Mouse (Mus musculus) fibroblast of lung, adult 2 months (primary cell): ENCODE results near the gene Gm20431.

Source experiments
- DNase-seq: peaks from one replicate; pipeline ENCODE4 v3.0.0-alpha.2; 2011; ENCODE audit warnings: low read depth

Gm20431 gene

DNA sequence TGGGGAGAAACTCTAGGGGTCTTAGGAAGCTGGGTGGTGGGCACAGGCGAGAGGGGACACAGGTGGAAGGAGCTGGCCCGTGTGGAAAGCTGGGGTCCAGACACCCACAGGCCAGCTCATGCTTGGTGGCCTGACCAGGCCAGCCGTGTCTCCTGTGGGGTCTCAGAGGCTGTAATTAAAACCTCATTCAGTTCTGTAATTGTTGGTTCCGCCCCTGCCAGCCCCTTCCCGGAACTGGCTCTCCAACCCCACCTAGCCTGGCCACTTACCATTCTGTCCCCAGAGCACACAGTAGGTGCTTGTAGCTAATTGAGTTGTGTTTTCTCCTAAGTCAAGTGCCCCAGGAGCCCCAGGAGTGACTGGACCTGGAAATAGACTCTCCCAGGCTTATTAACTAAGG is 62.1 kb downstream of the Gm20431 start:
- DNase-seq = no peak

DNA sequence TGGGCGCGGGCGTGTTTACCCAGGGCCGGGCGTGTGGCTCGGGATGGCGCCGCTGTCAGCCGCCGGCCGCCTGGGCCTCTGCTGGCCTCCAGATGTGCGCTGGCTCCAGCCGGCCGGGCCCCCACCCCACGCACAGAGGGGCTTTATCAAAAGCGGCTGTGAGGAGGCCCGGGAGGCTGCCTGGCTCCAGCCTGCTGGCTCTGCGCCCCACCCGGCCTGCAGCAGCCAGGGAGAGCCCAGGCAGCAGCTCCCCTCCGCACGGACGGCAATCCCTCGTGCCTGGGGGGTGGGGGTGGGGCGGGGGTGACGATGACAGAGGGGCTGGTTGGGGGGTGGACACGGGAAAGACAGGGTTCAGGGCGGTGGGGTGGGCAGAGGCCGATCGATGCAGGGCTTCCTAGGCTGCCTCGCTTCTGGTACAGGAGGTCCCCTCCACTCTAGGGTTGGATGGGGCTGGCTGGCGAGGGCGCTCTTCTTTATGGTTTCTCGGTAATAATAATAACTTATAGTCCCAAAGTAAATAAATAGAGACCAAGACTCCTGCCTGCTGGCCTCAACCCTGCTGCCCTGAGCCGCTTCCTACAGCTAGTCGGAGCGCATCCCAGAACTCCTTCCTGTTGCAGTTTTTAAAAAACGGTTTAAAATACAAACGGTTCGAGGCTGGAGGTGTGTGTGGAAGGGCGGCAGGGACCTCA is 63.7 kb downstream of the Gm20431 start:
- DNase-seq = peak; percentile 75

DNA sequence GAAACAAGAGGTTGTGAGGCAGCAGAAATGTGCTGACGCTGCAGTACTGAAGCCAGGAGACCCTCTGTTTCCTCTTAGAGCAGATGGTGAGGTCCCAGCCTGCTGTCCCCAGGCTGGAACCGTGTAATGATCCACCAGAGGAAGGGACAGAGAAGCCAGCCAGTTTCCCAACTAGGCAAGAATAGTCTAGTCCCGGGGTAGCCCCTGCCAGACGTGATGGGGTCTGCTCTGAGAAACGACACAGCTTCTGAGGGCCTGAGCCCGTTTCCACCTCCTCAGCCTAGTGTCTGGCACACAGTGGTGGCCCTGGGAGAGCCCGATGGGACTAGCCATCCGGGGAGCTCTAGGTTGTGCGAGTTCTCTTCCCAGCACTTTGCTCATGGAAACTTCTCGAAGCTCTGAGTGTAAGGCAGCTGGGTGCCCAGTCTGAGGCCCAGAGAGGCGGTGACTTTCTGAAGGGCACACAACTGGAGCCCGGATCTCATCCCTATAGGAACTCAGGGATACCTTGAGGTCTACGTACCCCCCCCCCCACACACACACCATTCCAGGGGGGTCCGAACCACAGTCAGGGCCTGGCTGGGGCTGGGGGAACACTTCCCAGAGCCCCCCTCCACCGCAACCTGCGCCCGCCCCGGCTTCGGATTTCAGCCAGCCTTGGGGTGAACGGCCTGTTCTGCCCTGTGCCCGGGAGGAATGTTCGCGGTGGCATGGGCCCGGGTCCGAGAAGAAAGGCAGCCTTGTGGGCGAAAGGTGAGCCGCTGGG is 64.4 kb downstream of the Gm20431 start:
- no peak for DNase-seq

DNA sequence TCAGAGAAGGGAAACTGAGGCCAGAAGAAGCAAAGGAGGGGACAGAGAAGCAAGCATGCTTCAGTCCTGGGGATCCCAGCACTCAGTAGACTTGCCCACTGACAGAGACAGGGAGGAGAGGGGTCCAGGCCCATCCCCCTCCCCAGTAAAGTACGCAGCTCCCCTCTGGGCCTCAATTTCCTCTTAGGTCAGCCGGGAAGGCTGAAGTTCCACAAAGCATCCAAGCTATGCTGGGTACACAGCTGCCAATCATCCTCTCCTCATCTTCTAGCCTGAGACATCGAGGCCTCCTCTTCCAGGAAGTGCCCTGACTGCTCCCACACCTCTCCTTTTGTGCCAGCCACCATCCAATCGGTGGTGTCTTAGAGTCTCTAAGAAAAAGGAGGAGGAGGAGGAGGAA is 65.0 kb downstream of the Gm20431 start:
- no peak for DNase-seq

DNA sequence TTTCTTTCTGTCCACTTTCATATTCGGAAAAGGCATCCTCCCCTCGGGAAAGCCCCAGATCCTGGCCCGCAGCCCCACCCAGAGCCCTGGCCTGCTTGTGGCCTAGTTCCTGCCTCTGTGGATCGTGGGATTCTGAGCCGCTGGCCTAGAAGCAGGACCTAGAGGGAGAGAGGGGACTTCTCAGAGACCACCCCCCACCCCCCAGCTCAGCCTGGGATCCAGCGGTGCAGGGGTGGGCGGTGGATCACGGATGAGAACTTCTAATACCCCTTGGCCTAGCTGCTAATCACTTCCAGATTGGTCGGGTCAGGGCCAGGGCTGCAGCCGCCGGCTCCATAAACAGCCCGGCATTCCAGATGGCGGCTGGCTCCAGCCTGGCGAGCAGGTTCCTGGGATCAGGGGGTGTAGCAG is 65.5 kb downstream of the Gm20431 start:
- DNase-seq = peak; percentile 79

DNA sequence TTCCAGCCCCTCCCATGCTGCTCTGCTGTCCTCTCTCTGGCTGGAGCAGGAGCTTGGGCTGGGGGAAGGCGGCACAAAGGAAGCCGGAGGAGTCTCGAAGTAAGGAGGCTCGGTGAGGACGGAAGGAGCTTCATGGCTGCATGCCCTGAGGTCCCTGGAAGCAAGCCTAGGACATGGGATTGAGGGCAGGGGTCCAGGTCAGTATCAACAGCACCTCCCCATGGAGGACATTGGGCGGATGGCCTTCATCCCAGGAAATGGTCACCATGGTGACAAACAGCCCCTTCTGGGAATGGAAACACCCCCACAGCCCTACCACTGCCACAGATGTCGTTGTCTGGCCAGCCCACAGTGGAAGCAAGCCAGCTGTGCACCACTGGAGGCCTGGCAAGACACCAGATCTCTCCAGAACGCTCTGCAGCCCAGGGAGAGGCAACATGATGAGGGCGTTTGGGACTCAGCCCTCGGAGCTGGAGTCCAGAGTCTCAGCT is 66.8 kb downstream of the Gm20431 start:
- peak; percentile 99 for DNase-seq

DNA sequence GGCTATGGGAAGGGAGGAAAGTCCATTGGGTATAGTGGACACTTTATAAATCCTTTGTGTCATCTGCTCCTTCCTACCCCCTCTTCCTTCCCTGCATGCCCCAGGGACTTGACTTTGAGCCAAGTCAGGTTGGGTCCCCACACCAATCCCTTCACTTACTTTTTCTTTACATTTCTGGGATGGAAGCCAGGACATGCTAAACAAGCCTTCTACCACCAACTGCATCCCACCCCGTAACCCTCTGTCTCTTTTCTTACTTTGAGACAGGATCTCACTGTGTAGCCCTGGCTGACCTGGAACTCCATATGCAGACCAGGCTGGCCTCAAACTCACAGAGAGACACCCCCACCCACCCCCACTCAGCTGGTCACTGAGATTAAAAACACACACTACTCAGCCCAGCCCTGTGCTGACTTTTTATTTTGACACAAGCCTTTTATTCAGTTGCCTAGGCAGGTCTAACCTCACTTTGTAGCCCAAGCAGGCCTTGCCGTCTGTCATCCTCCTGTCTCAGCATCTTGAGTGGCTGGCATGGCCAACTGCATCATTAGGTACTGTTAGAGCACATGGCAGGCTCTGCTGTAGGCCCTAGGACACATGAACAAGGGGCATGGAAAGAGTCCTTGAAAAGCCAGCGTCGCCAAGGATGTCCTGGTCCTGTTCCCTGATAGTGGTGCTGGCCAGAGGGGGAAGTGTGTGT is 67.6 kb downstream of the Gm20431 start:
- no peak for DNase-seq

DNA sequence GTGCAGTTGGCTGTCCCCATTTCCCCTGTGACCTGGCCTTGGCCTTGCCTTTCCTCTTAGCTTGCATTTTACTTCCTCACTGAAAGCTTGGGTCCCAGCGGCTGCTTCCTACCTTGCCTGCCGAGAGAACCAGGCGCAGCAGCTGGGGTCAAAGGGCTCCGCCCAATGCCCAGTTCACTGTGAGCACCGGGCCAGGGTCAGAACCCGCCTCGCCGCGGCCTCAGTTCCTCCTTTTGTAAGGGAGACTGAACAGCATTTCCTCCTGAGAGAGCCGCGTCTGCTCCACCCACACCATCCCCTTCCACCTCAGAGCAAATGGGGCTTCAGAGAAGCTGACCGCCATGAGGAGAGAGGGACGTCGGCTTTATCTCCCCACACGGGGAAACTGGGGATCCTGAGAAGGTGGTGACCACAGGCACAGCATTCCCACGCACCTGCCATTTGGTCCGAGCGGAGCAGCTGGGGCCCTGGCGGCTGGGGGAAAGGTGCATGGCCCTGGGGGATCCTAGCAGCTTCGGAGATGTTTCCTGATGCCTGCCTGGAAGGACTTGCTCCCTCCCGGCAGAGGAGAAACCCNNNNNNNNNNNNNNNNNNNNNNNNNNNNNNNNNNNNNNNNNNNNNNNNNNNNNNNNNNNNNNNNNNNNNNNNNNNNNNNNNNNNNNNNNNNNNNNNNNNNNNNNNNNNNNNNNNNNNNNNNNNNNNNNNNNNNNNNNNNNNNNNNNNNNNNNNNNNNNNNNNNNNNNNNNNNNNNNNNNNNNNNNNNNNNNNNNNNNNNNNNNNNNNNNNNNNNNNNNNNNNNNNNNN is 72.3 kb downstream of the Gm20431 start:
- no peak for DNase-seq

DNA sequence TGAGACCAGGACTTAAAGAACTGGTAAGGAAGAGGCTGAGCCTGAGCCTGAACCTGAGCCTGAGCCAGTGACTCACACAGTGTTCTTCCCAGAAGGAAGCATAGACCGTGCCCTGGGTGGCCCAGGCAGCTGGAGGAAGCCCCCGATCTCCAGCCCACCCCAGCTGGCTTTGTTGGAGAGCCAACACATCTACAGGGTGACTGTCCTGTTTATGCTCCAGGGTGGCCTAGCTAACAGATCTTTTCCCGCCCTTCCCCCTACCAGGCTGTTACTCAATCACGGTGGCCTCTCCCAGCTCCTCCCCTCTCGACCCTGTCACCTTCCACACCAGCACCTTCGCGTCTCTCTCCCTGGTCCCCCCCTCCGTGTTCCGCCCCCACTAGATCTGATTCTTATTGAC is 74.3 kb downstream of the Gm20431 start:
- DNase-seq = no peak

DNA sequence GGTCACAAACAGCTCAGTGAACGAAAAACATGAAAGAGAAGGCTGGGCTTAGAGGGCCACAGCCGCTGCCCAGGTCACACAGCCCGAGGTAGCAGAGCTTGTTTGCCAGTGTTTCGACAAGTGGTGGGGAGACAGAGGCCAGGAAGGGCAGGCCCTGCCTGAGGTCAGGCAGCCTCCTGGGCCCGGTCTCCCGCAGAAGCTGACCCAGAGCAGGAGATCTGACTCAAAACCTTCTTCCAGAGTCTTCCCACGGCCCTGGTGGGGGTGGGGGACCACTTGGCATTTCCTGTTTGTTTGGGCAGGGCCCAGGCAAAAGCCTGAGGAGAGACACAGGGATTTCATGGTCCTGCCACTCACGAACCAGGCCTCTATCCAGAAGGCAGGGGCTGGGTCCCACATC is 75.3 kb downstream of the Gm20431 start:
- DNase-seq = peak; percentile 94

DNA sequence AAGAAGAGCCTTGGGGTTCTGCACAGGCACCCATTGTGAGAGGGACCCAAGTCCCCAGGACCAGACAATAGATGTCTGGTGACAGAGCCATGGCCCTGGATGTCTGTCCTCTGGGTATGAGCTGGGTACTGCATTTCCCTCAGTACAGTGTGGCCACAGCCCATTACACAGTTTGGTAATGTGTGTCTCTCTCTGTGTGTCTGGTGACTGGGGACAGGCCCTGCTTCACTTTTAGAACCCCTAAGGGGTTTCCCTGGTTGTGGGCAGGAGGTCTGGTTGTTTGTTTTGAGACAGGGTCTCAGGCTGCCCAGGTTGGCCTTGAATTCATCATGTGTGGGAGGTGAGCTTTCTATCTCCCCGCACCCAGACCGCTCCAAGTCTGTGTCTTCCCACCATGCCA is 76.0 kb downstream of the Gm20431 start:
- DNase-seq = no peak

DNA sequence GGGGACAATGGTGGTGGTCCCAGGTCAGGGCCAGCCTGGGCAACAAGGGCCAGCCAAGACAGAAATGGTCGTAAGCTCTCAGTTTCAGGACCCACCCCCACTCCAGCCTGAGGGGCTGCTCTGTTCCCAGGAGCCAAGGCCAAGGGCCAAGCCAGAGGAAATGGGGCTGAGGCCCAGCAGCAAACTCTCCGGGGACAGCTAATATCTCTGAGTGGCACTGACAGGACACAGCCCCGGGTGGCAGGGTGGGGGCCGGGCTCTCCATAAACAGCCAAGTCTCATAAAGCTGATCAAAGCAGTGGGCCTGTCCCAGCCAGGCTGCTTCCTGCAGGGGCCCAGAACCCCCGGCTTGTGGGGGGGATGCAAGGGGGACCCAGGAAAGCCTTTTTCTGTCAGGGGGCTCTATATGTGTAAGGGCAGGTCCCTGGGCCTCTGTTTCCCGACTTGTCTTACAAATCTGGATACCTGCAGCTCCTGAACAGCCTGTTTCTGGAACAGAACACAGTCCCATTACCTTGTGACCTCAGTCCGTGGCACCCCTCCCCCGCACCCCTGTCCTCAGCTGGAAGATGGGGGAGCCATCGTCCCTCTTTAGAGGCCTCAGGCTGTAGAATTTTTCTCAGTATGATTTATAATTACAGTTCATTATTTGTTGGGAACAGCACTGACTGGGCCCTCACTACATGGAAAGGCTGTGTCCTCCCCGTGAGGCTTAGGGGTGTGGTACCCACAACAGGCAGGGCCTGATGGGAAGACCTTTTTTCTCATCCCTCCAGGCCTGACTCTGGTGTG is 77.9 kb downstream of the Gm20431 start:
- no peak for DNase-seq

DNA sequence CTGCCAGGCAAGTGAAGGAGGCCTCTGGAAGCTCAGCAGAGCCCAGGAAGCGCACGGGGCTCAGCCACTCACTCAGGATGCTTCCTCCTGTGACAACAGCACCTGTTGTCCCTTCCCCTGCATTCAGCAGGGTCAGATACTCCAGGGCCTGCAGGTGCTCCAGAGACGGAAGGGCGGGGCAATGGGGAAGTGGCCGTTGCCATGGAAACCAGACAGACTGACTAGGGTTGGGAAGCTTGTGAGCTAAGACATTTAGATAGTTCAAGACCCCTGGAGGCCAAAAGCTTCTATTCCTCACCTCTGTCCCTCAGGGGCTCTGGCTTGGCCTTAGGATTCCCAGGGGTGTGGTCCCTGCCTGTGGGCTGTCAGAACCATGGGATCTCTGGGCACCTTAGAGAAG is 82.8 kb downstream of the Gm20431 start:
- DNase-seq = no peak

DNA sequence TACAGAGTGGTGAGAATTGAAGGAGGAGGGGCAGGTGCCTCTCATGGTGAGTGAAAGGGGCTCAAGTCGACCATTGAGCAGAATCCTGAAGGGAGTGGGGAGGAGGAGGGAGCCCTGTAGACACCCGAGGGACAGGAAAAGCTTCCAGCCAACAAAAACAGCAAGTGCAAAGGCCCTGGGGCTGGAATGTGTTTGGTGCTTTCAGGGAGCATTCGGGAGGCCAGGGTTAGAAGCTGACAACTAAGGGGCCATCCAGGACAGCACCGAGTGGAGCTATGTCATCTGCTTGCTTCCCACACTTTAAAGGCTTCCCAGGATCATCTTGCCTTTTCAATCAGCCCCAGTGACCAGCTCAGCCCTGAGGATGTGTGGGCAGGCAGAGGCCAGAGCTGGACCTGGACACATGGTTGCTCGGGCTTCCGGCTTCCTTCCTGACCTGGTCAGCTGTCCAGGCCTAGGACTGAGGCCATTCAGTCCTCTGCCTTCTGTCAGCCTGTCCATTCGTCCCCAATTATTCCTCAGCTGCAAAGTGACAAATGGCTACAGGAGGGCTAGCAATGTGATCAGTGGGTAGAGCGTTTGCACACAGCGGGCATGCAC is 84.0 kb downstream of the Gm20431 start:
- DNase-seq = no peak

DNA sequence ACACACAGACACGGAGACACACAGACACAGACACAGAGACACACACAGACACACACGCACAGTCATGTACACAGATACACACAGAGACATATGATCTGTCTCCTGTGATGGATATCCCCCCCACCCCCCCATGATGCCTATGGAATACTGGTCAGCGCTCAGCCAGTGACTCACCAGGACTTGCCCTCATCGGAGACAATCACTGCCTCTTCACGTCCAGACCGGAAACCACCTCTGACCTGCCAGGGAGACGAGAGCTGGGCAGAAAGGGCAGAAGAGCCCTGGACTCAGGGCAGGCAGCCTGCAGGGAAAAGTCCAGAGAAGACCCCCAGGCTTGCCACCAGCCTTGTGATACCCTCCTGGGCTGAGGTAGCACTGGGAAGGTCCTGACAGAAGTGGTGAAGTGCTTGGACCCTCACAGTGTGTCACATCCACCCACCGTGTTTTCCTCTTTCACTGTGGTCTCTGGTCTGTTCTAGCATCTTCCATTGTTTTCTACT is 85.1 kb downstream of the Gm20431 start:
- no peak for DNase-seq

DNA sequence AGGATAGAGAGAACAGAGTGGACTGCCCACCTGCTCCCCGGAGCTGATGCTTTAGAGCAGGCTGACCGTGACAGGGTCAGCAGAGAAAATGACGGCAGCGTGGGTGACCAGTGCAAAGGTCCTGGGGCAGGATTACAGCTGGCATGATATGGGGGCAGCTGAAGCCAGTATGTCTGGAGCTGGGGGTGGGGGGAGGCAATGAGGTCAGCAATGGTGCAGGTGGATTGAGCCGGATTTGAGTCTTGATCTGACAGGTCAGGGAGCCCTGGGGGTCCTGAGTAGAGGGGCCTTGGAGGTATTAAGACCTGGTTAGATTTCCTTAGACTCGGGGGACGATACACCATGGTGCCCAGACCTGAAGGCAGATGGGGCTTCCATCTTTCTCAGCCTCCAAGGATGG is 85.7 kb downstream of the Gm20431 start:
- no peak for DNase-seq

DNA sequence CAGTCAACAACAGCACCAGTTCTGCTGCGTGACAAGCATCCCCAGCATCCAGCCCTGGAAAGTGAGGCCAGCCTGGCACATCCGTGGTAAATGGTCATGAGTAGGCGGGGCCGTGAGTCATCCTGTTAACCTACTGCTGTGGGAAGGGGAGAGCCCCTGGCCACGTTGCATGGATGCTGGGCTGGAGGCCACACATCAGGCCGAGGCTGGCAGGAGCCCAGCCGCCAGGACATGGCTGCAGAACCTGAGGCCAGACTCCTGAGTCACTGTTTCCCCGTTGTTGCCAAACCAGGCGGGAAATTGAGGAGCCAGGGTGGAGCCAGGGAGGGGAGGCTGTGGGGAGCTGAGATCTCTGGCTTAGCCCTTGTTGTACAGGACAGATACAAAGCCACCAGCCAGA is 86.5 kb downstream of the Gm20431 start:
- peak; percentile 100 for DNase-seq

DNA sequence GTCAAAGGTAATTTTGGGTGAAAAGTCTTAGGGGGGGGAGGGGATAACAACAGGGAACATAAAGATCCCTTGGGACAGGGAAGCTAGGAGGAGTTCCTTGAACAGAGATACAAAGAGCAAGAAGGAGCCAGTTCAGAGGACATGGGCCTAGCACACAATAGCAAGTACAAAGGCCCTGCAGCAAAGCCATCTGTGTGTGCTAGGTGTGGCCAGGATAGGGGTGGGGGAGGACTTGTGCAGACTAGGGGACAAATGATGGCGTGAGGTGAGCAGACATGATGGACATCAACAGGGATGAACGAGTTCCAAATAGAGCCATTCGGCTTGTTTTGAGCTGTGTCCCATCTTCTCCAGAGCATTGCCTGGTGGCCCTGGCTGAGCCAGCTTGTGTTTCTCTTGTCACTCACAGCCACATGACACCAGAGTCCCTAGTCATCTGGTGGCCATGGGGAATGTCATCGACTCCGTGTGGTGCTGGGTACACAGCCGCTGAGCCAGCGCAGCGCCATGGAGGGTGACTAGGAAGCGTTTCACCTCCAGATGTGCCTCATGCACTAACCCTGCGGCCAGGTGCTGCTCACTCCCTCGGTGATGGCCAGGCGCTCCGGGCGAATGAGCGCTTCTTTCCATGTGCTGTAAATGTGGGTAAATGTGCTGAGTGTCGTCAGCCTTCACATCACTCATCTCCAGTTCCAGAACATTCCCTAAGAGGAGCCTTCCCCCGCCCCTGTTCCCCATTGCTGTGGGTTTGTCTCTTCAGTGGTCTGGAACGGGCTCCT is 89.7 kb downstream of the Gm20431 start:
- no peak for DNase-seq

DNA sequence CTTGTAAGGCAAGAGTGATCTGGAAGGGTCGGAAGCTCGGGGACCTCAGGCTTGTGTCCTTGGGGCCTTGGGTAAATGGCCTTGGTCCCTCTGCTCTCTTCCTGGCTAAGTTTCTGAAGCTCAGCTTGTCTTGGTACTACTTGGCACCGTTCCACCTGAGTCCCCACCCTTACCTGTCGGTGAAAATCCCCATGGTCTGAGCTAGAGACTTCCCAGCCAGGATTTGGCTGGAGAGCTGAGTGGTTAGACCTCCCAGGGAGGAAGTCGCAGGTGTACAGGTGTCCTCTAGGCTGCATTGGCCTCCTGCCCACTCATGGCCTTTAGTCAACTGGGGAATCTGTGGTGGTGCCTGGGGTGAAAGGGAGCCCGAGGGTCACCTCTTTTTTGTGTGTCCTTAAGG is 90.5 kb downstream of the Gm20431 start:
- DNase-seq = no peak
